Mouse (Mus musculus) forebrain, embryonic 11.5 days (tissue): ENCODE data around the gene Map2. TPM values are rescaled to one million over a fixed set of nuclear protein-coding genes. Genes with fewer than 3 reads are reported as not detected.

Experiments used
- ATAC-seq: fragments of 200-750 bp; cut with Nextera tagmentation; replicated peaks from 2 replicates; pipeline ENCODE4 v1.8.0; 2017; ENCODE audit warnings: moderate TSS enrichment; ENCODE audit not compliant: low FRiP score
- DNase-seq: peaks from one replicate; pipeline ENCODE4 v3.0.0-alpha.2; 2017; ENCODE audit warnings: low spot score
- H3K27ac ChIP-seq: fragments of 300-500 bp; sonication (generic); 2 replicates; pipeline ENCODE4 v1.5.1; 2014; ENCODE audit warnings: low read depth, low read length
- H3K27me3 ChIP-seq: fragments of 300-500 bp; sonication (generic); 2 replicates; pipeline ENCODE4 v1.6.1; 2014; ENCODE audit warnings: mild to moderate bottlenecking, low read length, mixed read lengths; ENCODE audit not compliant: control insufficient read depth, insufficient read depth
- H3K36me3 ChIP-seq: fragments of 300-500 bp; sonication (generic); 2 replicates; pipeline ENCODE4 v1.6.1; 2014; ENCODE audit warnings: mild to moderate bottlenecking, low read length, moderate library complexity, mixed read lengths; ENCODE audit not compliant: control insufficient read depth, insufficient read depth
- H3K4me1 ChIP-seq: fragments of 300-500 bp; sonication (generic); replicated peaks from 2 replicates; pipeline ENCODE4 v1.6.1; 2014; ENCODE audit warnings: low read length, mixed read lengths; ENCODE audit not compliant: control insufficient read depth, insufficient read depth
- H3K4me2 ChIP-seq: fragments of 300-500 bp; sonication (generic); 2 replicates; pipeline ENCODE4 v1.6.1; 2014; ENCODE audit warnings: low read depth, mild to moderate bottlenecking, low read length, moderate library complexity, mixed read lengths; ENCODE audit not compliant: severe bottlenecking
- H3K4me3 ChIP-seq: fragments of 300-500 bp; sonication (generic); 2 replicates; pipeline ENCODE4 v1.5.1; 2014; ENCODE audit warnings: low read depth, low read length
- H3K9ac ChIP-seq: fragments of 300-500 bp; sonication (generic); 2 replicates; pipeline ENCODE4 v1.6.1; 2014; ENCODE audit warnings: low read length
- H3K9me3 ChIP-seq: fragments of 300-500 bp; sonication (generic); 2 replicates; pipeline ENCODE4 v1.6.1; 2016; ENCODE audit warnings: low read length, mixed read lengths; ENCODE audit not compliant: control insufficient read depth
- WGBS: fragments of 180-500 bp; shearing (Covaris S2); extraction: QIAGEN DNeasy Blood & Tissue Kit; methylation state at CpG from one replicate; pipeline ENCODE4 v1.1.7; 2014; 5-methylcytosine and 5-hydroxymethylcytosine counted together
- polyA plus RNA-seq: library from polyadenylated mRNA; unstranded; fragments of >200 nt; fragmentation: Nextera tagmentation; extraction: Ambion mirVana; gene quantifications from 2 replicates; pipeline ENCODE4 v1.2.1, GENCODE M21; 2014

Map2 gene
- polyA plus RNA-seq, 1 experiment from 2014 or later = 177 TPM

- H3K4me2 ChIP-seq = no peak overlapping the region
- no peaks in the 10 kb centered on the region for H3K4me1 ChIP-seq
- H3K36me3 ChIP-seq = no peaks in the 10 kb centered on the region
- no peak for DNase-seq
- no peaks in the 10 kb centered on the region for H3K9me3 ChIP-seq
- no peak for ATAC-seq
- no peak overlapping the region for H3K4me3 ChIP-seq
- H3K27ac ChIP-seq = no peak overlapping the region
- no peak overlapping the region for H3K9ac ChIP-seq
- H3K27me3 ChIP-seq = no peaks in the 10 kb centered on the region
- 89% methylated on average over 6 of the region's 6 CpGs for WGBS
Observed at GRCm38 (mm10) chr1:66299376-66299775, 124.3 kb downstream of the Map2 start.

GRCm38 (mm10) chr1:66320378-66321135 lies 145.5 kb downstream of the Map2 start:
- H3K9ac ChIP-seq = no peak overlapping the region
- peak overlapping the region; percentile 71 for H3K27ac ChIP-seq
- H3K9me3 ChIP-seq = no peaks in the 10 kb centered on the region
- no peak overlapping the region for H3K4me3 ChIP-seq
- no peak for DNase-seq
- WGBS = 61% methylated on average over 2 of the region's 2 CpGs
- H3K27me3 ChIP-seq = no peaks in the 10 kb centered on the region
- ATAC-seq = peak; percentile 75
- H3K36me3 ChIP-seq = no peaks in the 10 kb centered on the region
- H3K4me2 ChIP-seq = no peak overlapping the region
- peaks cover 6% of the 10 kb centered on the region for H3K4me1 ChIP-seq

DNA sequence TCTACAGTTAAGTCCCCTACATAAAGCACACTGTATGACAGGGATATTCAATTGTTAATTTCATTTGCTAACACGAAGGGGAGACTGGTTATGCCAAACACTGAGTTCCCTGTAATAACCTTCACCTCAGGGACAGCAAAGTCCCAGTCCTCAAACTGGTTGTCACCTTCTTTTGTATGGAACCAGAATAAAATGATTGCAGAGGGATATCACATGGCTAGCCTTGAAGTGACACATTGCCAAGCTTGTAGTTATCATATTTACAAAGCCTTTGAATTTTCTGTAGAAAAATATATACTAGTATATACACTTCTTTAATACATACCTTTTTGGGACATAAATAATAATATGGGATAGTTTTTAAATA lies 146.0 kb downstream of the Map2 start:
- Histone ChIP-seq H3K9me3 (no peaks in the 10 kb centered on the region), H3K4me3 (no peak overlapping the region), H3K36me3 (no peaks in the 10 kb centered on the region), H3K4me1 (peaks cover 6% of the 10 kb centered on the region), H3K27me3 (no peaks in the 10 kb centered on the region), H3K4me2 (no peak overlapping the region), H3K9ac (no peak overlapping the region), H3K27ac (peak overlapping the region; percentile 71)
- WGBS = 34% methylated on average over 1 of the region's 1 CpGs
- ATAC-seq = peak; percentile 30; the same call in 1 of the 2 replicates
- no peak for DNase-seq

- Histone ChIP-seq H3K4me3 (peak overlapping the region; percentile 9; the same call in 1 of the 2 replicates), H3K4me1 (peaks cover 6% of the 10 kb centered on the region), H3K27ac (peak overlapping the region; percentile 70), H3K9me3 (no peaks in the 10 kb centered on the region), H3K4me2 (peak overlapping the region; percentile 15), H3K27me3 (no peaks in the 10 kb centered on the region), H3K36me3 (no peaks in the 10 kb centered on the region), H3K9ac (peak overlapping the region; percentile 6; the same call in 1 of the 2 replicates)
- ATAC-seq = peak; percentile 78
- WGBS = 29% methylated on average over 15 of the region's 15 CpGs
- DNase-seq = peak; percentile 66
Observed at GRCm38 (mm10) chr1:66321631-66322142, 146.6 kb downstream of the Map2 start.

DNA sequence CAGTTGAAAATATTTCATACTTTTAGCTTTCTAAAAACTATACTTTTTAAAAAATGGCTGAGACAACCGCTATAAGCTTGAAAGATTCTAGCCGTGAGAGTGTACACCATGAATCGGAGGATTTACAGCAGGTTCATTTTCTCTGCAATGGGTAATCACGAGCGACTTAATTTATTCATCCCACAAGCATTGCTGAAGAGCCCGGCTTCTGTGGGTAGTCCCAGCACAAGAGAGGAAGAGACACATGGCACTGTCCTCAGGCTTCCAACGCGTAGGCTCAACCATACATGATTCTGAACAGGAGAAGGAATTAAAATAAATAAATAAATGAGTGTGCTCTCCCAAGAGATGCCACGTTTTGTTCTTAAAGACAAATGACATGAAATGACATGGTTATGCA lies 148.4 kb downstream of the Map2 start:
- DNase-seq (no peak), ATAC-seq (no peak)
- H3K9me3 ChIP-seq = no peaks in the 10 kb centered on the region
- peak overlapping the region; percentile 27; the same call in 1 of the 2 replicates for H3K4me2 ChIP-seq
- H3K36me3 ChIP-seq = no peaks in the 10 kb centered on the region
- 78% methylated on average over 9 of the region's 9 CpGs for WGBS
- H3K4me3 ChIP-seq = peak overlapping the region; percentile 14; the same call in 1 of the 2 replicates
- H3K27ac ChIP-seq = no peak overlapping the region
- H3K27me3 ChIP-seq = no peaks in the 10 kb centered on the region
- peak overlapping the region; percentile 29; the same call in 1 of the 2 replicates for H3K9ac ChIP-seq
- H3K4me1 ChIP-seq = peaks cover 6% of the 10 kb centered on the region

DNA sequence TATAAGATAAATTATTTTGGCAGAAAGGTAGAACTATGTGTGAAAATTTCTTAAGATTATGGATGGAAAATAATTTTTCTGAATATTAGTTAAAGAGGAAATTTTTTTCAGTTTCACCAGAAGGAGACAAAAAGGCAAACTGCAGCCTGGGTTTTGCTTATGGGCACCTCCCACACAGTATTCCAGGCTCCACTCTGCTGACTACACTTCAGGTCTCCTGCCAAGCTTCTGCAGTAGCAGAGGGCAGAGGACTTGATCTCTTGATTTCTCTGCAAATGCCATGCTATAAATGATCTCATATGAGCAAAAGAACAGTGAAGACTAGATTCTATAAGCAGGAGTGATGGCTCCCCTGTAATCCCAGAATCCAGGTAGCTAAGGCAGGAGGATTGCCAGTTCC lies 149.9 kb downstream of the Map2 start:
- Histone ChIP-seq H3K27ac (no peak overlapping the region), H3K4me2 (no peak overlapping the region), H3K9me3 (no peaks in the 10 kb centered on the region), H3K9ac (no peak overlapping the region), H3K4me1 (peaks cover 6% of the 10 kb centered on the region), H3K27me3 (no peaks in the 10 kb centered on the region), H3K4me3 (no peak overlapping the region), H3K36me3 (no peaks in the 10 kb centered on the region)
- no peak for DNase-seq
- no peak for ATAC-seq

DNA sequence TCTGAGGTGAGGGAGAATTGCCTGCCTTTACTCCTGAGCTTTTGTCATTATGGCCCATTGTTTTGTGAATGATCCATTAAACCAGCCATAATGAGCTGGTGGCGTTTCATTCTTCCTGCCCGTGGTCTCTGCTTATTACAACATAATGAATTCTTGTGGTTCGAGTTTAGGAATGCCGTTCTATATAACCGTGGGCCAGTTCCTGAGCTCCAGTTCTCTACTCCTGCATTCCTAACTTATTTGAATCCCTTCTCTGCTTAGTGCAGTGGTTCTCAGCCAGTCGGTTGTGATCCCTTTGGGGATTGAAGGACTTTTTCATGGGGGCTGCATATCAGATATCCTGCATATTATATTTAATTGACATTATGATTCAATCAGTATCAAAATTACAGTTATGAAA lies 153.9 kb downstream of the Map2 start:
- Histone ChIP-seq H3K36me3 (no peaks in the 10 kb centered on the region), H3K4me3 (no peak overlapping the region), H3K4me2 (no peak overlapping the region), H3K9me3 (no peaks in the 10 kb centered on the region), H3K4me1 (no peaks in the 10 kb centered on the region; the same call in 1 of the 2 replicates), H3K9ac (no peak overlapping the region), H3K27ac (no peak overlapping the region), H3K27me3 (no peaks in the 10 kb centered on the region)
- ATAC-seq (no peak), DNase-seq (no peak)
- 30% methylated on average over 6 of the region's 6 CpGs for WGBS

- Histone ChIP-seq H3K4me1 (no peaks in the 10 kb centered on the region; the same call in 1 of the 2 replicates), H3K36me3 (no peaks in the 10 kb centered on the region), H3K27ac (no peak overlapping the region), H3K9ac (no peak overlapping the region), H3K4me3 (no peak overlapping the region), H3K27me3 (no peaks in the 10 kb centered on the region), H3K4me2 (no peak overlapping the region), H3K9me3 (no peaks in the 10 kb centered on the region)
- DNase-seq = no peak
- ATAC-seq = peak; percentile 53; the same call in 1 of the 2 replicates
Observed at GRCm38 (mm10) chr1:66329534-66329933, 154.5 kb downstream of the Map2 start.
